Mouse (Mus musculus) kidney, adult 2 months (tissue): ENCODE data around the gene Ccdc152.

Experiments
- CTCF ChIP-seq: fragments of 200-500 bp; conservative IDR thresholded peaks from 2 replicates; pipeline ENCODE4 v1.5.1; 2011; ENCODE audit warnings: low read depth, mild to moderate bottlenecking, control low read depth, low read length, moderate library complexity, mixed read lengths; ENCODE audit not compliant: insufficient read depth, insufficient read length
- POLR2A ChIP-seq: fragments of 200-500 bp; IDR thresholded peaks from one replicate; pipeline ENCODE4 v1.6.1; 2011; ENCODE audit warnings: low read depth, low read length, control low read depth

GRCm38 (mm10) chr15:3270646-3271077 is 32.7 kb downstream of the Ccdc152 start:
- TF ChIP-seq POLR2A, result peak; percentile 95
- no peak for TF ChIP-seq CTCF
